Mouse (Mus musculus) liver, embryonic 15.5 days (tissue): ENCODE results near the gene Npas1. TPM values are rescaled to one million over a fixed set of nuclear protein-coding genes. Genes with fewer than 3 reads are reported as not detected.

Experiments used
- ATAC-seq: fragments of 200-750 bp; cut with Nextera tagmentation; 2 replicates; pipeline ENCODE4 v1.8.0; 2017; ENCODE audit warnings: moderate number of reproducible peaks, mild to moderate bottlenecking, moderate library complexity; ENCODE audit not compliant: insufficient read depth
- H3K27ac ChIP-seq: fragments of 300-500 bp; sonication (generic); replicated peaks from 2 replicates; pipeline ENCODE4 v1.5.1; 2015; ENCODE audit warnings: mild to moderate bottlenecking, inconsistent platforms
- H3K27me3 ChIP-seq: fragments of 300-500 bp; sonication (generic); 2 replicates; pipeline ENCODE4 v1.6.1; 2015; ENCODE audit warnings: mild to moderate bottlenecking, inconsistent platforms
- H3K36me3 ChIP-seq: fragments of 300-500 bp; sonication (generic); replicated peaks from 2 replicates; pipeline ENCODE4 v1.6.1; 2015; ENCODE audit warnings: moderate library complexity, mild to moderate bottlenecking, inconsistent platforms
- H3K4me1 ChIP-seq: fragments of 300-500 bp; sonication (generic); replicated peaks from 2 replicates; pipeline ENCODE4 v1.6.1; 2015; ENCODE audit warnings: inconsistent platforms
- H3K4me2 ChIP-seq: fragments of 300-500 bp; sonication (generic); 2 replicates; pipeline ENCODE4 v1.6.1; 2015; ENCODE audit warnings: moderate library complexity, mild to moderate bottlenecking, inconsistent platforms
- H3K4me3 ChIP-seq: fragments of 300-500 bp; sonication (generic); replicated peaks from 2 replicates; pipeline ENCODE4 v1.5.1; 2015; ENCODE audit warnings: mild to moderate bottlenecking, inconsistent platforms
- H3K9ac ChIP-seq: fragments of 300-500 bp; sonication (generic); 2 replicates; pipeline ENCODE4 v1.6.1; 2015; ENCODE audit warnings: moderate library complexity, mild to moderate bottlenecking, inconsistent platforms
- H3K9me3 ChIP-seq: fragments of 300-500 bp; sonication (generic); replicated peaks from 2 replicates; pipeline ENCODE4 v1.6.1; 2016; ENCODE audit warnings: inconsistent platforms
- WGBS: fragments of 180-500 bp; shearing (Covaris S2); methylation state at CpG from one replicate; pipeline ENCODE4 v1.1.7; 2015; ENCODE audit warnings: mixed read lengths; ENCODE audit not compliant: insufficient replicate concordance; 5-methylcytosine and 5-hydroxymethylcytosine counted together
- polyA plus RNA-seq: library from polyadenylated mRNA; unstranded; fragments of >200 nt; fragmentation: Nextera tagmentation; extraction: Ambion mirVana; gene quantifications from 2 replicates; pipeline ENCODE4 v1.2.1, GENCODE M21; 2015

The Npas1 gene
- polyA plus RNA-seq = 0.12 and 0.17 TPM in 2 replicates

- H3K4me3 ChIP-seq = peak within 1 kb of the TSS; percentile 23
- 77% methylated on average over 8 of the region's 8 CpGs for WGBS
Observed at GRCm38 (mm10) chr7:16477628-16478027, at the start of gene Npas1. Gene Npas1 (minus strand): TSS chr7:16477728.

GRCm38 (mm10) chr7:16525995-16526394, 48.5 kb upstream of the Npas1 start:
- no peaks in the 10 kb centered on the region for H3K36me3 ChIP-seq
- WGBS = 61% methylated on average over 2 of the region's 2 CpGs
- H3K27ac ChIP-seq = 0 out of 2 replicates have a peak overlapping the region, but pooled peaks have one; percentile 24
- H3K4me1 ChIP-seq = peaks cover 10% of the 10 kb centered on the region; the same call in 1 of the 2 replicates
- no peak overlapping the region for H3K4me2 ChIP-seq
- H3K9me3 ChIP-seq = no peaks in the 10 kb centered on the region
- H3K4me3 ChIP-seq = no peak overlapping the region
- ATAC-seq = peak; percentile 67
- H3K27me3 ChIP-seq = no peaks in the 10 kb centered on the region
- no peak overlapping the region for H3K9ac ChIP-seq

More at GRCm38 (mm10) chr7:16477628-16478027, at the start of gene Npas1:
- Histone ChIP-seq H3K36me3 (no peaks in the 10 kb centered on the region), H3K4me2 (peak within 1 kb of the TSS; percentile 56), H3K9ac (no peak within 1 kb of the TSS), H3K4me1 (peaks cover 24% of the 10 kb centered on the region), H3K9me3 (no peaks in the 10 kb centered on the region), H3K27me3 (peaks cover 62% of the 10 kb centered on the region), H3K27ac (no peak within 1 kb of the TSS)
- no peak for ATAC-seq

GRCm38 (mm10) chr7:16525448-16525847, 47.9 kb upstream of the Npas1 start:
- peaks cover 10% of the 10 kb centered on the region; the same call in 1 of the 2 replicates for H3K4me1 ChIP-seq
- WGBS = 70% methylated on average over 3 of the region's 3 CpGs
- no peaks in the 10 kb centered on the region for H3K27me3 ChIP-seq
- H3K4me3 ChIP-seq = no peak overlapping the region
- ATAC-seq = 0 out of 2 replicates have a peak, but pooled peaks have one; percentile 37
- 0 out of 2 replicates have a peak overlapping the region, but pooled peaks have one; percentile 24 for H3K27ac ChIP-seq
- H3K4me2 ChIP-seq = no peak overlapping the region
- no peak overlapping the region for H3K9ac ChIP-seq
- H3K36me3 ChIP-seq = no peaks in the 10 kb centered on the region
- no peaks in the 10 kb centered on the region for H3K9me3 ChIP-seq

DNA sequence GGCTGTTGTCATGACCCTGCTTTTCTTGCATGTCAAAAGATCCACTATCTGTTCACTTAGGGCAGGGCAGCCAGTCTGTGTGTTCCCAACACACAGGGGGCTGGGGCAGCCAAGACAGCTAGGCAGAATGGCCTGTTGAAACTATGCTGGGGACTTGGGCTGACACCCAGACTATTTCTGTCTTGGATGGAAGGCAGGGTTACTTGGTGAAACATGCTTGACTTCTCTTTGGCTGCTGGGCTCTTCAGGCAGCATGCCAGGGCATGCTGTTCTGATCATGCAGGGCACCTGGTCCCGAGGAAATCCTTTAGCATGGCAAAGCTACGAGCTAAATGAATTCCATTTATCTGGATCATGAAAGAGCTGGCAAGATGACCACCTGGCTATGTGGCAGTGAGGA, 46.8 kb upstream of the Npas1 start:
- WGBS = 63% methylated on average over 2 of the region's 2 CpGs
- H3K9me3 ChIP-seq = no peaks in the 10 kb centered on the region
- peaks cover 7% of the 10 kb centered on the region; the same call in 1 of the 2 replicates for H3K4me1 ChIP-seq
- no peak overlapping the region for H3K9ac ChIP-seq
- H3K27me3 ChIP-seq = no peaks in the 10 kb centered on the region
- ATAC-seq = no peak
- no peaks in the 10 kb centered on the region for H3K36me3 ChIP-seq
- H3K4me3 ChIP-seq = no peak overlapping the region
- no peak overlapping the region for H3K4me2 ChIP-seq
- no peak overlapping the region for H3K27ac ChIP-seq

DNA sequence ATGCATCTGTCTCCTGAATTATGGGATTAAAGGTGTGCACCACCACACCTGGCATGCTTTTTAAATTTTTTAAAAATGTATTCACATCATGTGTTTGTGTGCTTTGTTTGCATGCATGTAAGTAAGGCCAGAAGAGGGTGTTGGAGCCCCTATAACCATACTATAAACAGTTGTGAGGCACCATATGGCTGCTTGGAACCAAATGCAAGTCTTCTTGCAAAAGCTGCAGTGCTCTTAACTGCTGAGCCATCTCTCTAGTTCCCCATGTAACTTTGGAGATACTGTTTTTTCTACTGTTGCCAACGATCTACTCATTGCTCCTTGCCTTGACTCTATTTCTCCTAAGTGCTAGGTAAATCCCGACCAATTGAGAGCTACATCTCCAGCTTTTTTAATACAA, 41.8 kb upstream of the Npas1 start:
- ATAC-seq = no peak
- H3K27me3 ChIP-seq = no peaks in the 10 kb centered on the region
- WGBS = 74% methylated on average over 2 of the region's 2 CpGs

GRCm38 (mm10) chr7:16517198-16517597, 39.7 kb upstream of the Npas1 start:
- H3K36me3 ChIP-seq = no peaks in the 10 kb centered on the region
- no peaks in the 10 kb centered on the region for H3K27me3 ChIP-seq
- no peak overlapping the region for H3K9ac ChIP-seq
- 76% methylated on average over 5 of the region's 5 CpGs for WGBS
- no peaks in the 10 kb centered on the region for H3K4me1 ChIP-seq
- no peak overlapping the region for H3K27ac ChIP-seq
- no peak overlapping the region for H3K4me3 ChIP-seq
- no peak overlapping the region for H3K4me2 ChIP-seq
- no peaks in the 10 kb centered on the region for H3K9me3 ChIP-seq
- no peak for ATAC-seq

More for the DNA sequence above, 41.8 kb upstream of the Npas1 start:
- no peak overlapping the region for H3K27ac ChIP-seq
- H3K9ac ChIP-seq = no peak overlapping the region
- H3K4me2 ChIP-seq = no peak overlapping the region
- no peaks in the 10 kb centered on the region for H3K36me3 ChIP-seq
- no peaks in the 10 kb centered on the region for H3K4me1 ChIP-seq
- H3K4me3 ChIP-seq = no peak overlapping the region
- no peaks in the 10 kb centered on the region for H3K9me3 ChIP-seq

DNA sequence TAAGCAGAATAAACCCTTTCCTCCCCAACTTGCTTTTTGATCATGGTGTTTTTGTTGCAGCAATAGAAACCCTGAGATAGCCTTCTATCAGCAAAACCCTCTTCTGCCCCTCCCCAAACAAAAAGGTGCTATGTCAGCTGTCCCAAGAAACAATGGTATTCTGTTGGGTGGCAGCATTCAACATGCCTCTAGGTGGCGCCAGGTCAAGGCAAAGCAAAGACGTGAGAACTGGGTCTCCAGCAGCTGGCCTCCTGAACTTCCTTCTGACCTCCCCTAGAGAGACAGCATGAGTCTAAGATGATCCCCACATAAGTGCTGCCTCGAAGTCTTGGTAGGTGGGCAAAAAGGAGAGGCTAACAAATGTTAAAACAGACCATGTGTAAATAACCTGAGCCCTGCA, 29.8 kb upstream of the Npas1 start:
- Histone ChIP-seq H3K4me1 (peaks cover 15% of the 10 kb centered on the region; the same call in 1 of the 2 replicates), H3K4me3 (no peak overlapping the region), H3K27ac (no peak overlapping the region), H3K4me2 (no peak overlapping the region), H3K27me3 (no peaks in the 10 kb centered on the region), H3K9me3 (no peaks in the 10 kb centered on the region), H3K9ac (no peak overlapping the region), H3K36me3 (peaks cover 12% of the 10 kb centered on the region; the same call in 1 of the 2 replicates)
- no peak for ATAC-seq
- 6% methylated on average over 3 of the region's 3 CpGs for WGBS

DNA sequence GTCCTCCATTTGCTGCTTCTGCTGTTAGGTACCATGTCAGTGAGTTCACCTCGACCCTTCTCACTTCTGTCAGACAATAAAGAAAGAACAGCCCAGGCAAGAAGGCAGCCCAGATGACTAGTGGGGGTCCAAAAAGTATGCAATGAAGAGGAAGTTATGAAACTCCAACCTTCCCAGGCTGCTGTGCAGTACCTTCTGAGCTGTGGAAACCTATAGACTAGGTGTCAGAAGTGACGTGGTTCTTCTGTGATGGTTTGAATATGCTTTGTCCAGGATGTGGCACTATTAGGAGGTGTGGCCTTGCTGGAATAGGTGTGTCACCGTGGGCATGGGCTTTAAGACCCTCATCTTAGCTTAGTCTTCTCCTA, 27.7 kb upstream of the Npas1 start:
- Histone ChIP-seq H3K27me3 (no peaks in the 10 kb centered on the region), H3K4me3 (no peak overlapping the region), H3K4me1 (peaks cover 15% of the 10 kb centered on the region; the same call in 1 of the 2 replicates), H3K9ac (no peak overlapping the region), H3K27ac (peak overlapping the region; percentile 65; the same call in 1 of the 2 replicates), H3K4me2 (no peak overlapping the region), H3K36me3 (0 out of 2 replicates have a peak, but pooled peaks cover 3% of the 10 kb centered on the region), H3K9me3 (no peaks in the 10 kb centered on the region)
- WGBS = 61% methylated on average over 3 of the region's 3 CpGs
- ATAC-seq = no peak

- 50% methylated on average over 2 of the region's 2 CpGs for WGBS
- Histone ChIP-seq H3K4me3 (no peak overlapping the region), H3K4me2 (no peak overlapping the region), H3K4me1 (peaks cover 15% of the 10 kb centered on the region; the same call in 1 of the 2 replicates), H3K9me3 (no peaks in the 10 kb centered on the region), H3K9ac (no peak overlapping the region), H3K36me3 (0 out of 2 replicates have a peak, but pooled peaks cover 3% of the 10 kb centered on the region), H3K27me3 (no peaks in the 10 kb centered on the region), H3K27ac (peak overlapping the region; percentile 75)
- ATAC-seq = peak; percentile 84
Observed at GRCm38 (mm10) chr7:16504573-16505225, 27.2 kb upstream of the Npas1 start.

DNA sequence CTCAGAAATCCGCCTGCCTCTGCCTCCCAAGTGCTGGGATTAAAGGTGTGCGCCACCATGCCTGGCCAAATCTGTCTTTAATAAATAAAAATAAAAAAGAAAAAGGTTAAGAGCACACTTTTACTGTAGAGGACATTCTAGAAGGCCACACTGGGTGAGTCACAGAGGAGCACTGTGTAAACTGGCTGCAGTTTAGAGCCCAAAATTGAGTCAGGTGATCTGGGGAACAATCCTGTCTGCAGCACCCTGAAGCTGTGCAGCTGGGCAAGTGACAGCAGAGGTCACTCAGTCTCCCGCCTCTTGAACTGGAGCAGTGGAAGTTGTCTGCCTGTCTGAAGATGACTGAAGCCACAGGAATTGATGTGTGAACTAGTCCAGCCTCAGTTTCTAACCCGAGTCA, 24.0 kb upstream of the Npas1 start:
- H3K4me3 ChIP-seq = no peak overlapping the region
- H3K27me3 ChIP-seq = no peaks in the 10 kb centered on the region
- H3K27ac ChIP-seq = no peak overlapping the region
- H3K36me3 ChIP-seq = peaks cover 22% of the 10 kb centered on the region
- H3K9ac ChIP-seq = no peak overlapping the region
- H3K9me3 ChIP-seq = no peaks in the 10 kb centered on the region
- no peak for ATAC-seq
- WGBS = 67% methylated on average over 4 of the region's 4 CpGs
- H3K4me2 ChIP-seq = no peak overlapping the region
- H3K4me1 ChIP-seq = peaks cover 15% of the 10 kb centered on the region; the same call in 1 of the 2 replicates

- 78% methylated on average over 6 of the region's 6 CpGs for WGBS
- Histone ChIP-seq H3K4me1 (peaks cover 10% of the 10 kb centered on the region; the same call in 1 of the 2 replicates), H3K36me3 (peaks cover 22% of the 10 kb centered on the region), H3K9me3 (no peaks in the 10 kb centered on the region), H3K9ac (no peak overlapping the region), H3K4me2 (no peak overlapping the region), H3K4me3 (no peak overlapping the region), H3K27me3 (no peaks in the 10 kb centered on the region), H3K27ac (no peak overlapping the region)
- no peak for ATAC-seq
Observed at GRCm38 (mm10) chr7:16499671-16500104, 22.2 kb upstream of the Npas1 start.
